Mouse (Mus musculus): ENCODE measurements around the gene Krt26.

The Krt26 gene

GRCm38 (mm10) chr11:99337866-99338265, at the start of gene Krt26:
Gene Krt26, minus strand, starts transcription at chr11:99337966.
- DNase-seq (ENCODE audit: low read depth, low spot score), result no peak

GRCm38 (mm10) chr11:99385813-99386721, 48.3 kb upstream of the Krt26 start:
- DNase-seq (ENCODE audit: low read depth, low spot score), result no peak

- peak; percentile 69 for DNase-seq (ENCODE audit: low read depth, low spot score)
Measured at GRCm38 (mm10) chr11:99379568-99379967, 41.8 kb upstream of the Krt26 start.

DNA sequence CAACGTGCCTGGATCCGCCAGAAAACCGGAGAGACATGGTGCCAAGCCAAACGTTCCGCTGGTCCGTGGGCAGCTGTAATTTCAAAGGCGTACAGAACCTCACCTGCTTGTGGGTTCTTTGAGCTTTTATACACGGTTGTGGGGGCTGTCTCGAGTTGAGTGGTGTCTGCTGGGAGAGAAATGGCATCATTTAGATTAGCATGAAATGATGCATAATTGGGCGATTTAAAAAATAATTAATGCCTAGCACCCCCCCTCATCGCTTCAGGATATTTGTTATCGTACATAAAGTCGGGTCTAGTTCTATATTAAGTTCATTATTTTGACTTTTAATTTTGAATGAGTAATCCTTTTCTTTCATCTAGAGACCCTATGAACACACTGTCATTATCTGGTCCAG, 37.0 kb upstream of the Krt26 start, which contains the start of gene Krt28:
TSS of gene Krt28 (minus strand) at position 101 of the 400 bp plus-strand sequence.
- no peak for DNase-seq (ENCODE audit: low read depth, low spot score)

- peak; percentile 42 for DNase-seq (ENCODE audit: low read depth, low spot score)
Measured at GRCm38 (mm10) chr11:99369853-99370451, 32.2 kb upstream of the Krt26 start.

DNA sequence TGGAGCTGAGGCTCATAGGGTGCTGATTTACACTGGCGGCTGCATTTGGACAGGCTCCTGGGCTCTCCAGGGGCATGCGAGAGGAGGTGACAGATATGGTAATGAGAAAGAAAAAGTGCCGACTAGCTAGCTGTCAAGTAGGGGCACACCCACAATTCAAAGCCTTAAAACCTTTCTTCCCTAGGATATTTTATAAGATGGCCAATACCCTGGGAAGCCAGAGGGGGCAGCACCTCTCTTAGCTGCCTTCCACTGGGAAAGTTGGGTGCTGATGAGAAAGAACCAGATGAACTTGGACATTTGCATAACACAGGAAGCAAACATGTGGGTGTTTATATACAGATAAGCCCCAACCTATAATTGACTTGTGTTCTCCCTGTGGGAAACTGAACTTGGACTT, 31.5 kb upstream of the Krt26 start:
- no peak for DNase-seq (ENCODE audit: low read depth, low spot score)

GRCm38 (mm10) chr11:99366791-99367190, 29.0 kb upstream of the Krt26 start:
- DNase-seq (ENCODE audit: low read depth, low spot score), result peak; percentile 41

- DNase-seq (ENCODE audit: low read depth, low spot score), result peak; percentile 46
Measured at GRCm38 (mm10) chr11:99364412-99364811, 26.6 kb upstream of the Krt26 start.

- DNase-seq (ENCODE audit: low read depth, low spot score), result no peak
Measured at GRCm38 (mm10) chr11:99361423-99361822, 23.7 kb upstream of the Krt26 start.

- no peak for DNase-seq (ENCODE audit: low read depth, low spot score)
Measured at GRCm38 (mm10) chr11:99351004-99351403, 13.2 kb upstream of the Krt26 start, which contains the start of gene Krt27. Gene Krt27, minus strand, starts transcription at chr11:99351104.

DNA sequence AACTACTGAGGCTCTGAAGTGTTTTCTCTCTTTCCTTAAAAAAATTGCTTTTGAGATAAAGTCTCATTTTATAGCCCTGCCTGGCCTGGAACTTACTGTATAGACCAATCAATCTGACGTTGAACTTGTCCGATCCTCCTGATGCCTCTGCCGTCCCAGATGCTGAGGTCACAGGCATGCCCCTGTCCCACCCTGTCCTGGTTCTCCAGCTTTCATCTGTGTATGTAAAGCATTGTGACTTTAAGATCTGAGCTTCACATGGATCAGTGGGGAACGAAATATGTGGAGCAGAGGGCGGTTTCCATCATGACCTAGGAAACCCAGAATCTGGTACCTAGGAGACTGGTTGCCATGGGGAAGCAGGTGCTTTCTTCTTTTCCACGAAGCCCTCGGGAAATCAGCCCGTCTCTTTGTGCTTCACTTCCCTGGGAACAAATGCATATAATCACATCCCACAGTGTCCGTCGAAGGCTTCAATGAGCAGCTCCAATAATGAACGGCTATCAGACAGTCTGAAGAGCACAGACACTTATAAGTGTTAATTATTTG, 1.6 kb upstream of the Krt26 start:
- no peak for DNase-seq (ENCODE audit: low read depth, low spot score)

DNA sequence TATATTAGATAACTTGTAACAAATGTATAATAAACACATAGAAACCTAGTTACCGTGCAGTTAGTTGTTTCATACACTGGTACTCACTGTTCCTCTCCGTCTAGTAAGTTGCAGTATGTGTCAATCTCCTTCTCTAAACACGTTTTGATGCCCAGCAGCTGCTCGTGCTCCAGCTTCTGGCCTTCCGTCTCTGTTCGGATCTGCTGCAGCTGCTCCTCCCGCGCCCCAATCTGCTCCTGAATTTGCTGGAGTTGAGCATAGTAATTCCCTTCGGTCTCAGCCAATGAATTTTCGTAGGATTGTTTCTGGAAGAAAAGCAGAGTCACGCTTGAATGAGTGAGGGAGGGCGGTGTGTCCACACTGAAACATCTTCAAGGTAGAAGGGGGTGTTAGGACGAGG, 4.3 kb downstream of the Krt26 start:
- DNase-seq (ENCODE audit: low read depth, low spot score), result no peak

DNA sequence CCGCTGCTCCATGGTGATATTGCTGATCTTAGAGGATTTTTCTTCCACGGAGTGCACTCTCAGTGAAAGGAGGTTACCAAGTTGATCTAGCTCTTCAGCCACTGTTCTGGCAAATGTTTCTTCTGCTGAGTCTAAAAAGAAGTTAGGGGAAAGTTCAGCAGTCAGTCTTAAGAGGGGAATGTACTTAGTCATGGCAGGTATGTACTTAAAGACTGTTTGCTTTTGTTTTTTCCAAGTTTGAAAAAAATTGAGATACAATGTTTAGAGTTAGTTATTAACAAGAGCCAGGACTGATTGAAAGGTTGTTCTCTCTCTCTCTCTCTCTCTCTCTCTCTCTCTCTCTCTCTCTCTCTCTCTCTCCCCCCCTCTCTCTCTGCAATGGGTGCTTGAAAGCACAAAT, 8.1 kb downstream of the Krt26 start:
- no peak for DNase-seq (ENCODE audit: low read depth, low spot score)

- DNase-seq (ENCODE audit: low read depth, low spot score), result no peak
Measured at GRCm38 (mm10) chr11:99322851-99323250, 14.9 kb downstream of the Krt26 start, which contains the start of gene Krt25. Gene Krt25, minus strand, starts transcription at chr11:99322951.

DNA sequence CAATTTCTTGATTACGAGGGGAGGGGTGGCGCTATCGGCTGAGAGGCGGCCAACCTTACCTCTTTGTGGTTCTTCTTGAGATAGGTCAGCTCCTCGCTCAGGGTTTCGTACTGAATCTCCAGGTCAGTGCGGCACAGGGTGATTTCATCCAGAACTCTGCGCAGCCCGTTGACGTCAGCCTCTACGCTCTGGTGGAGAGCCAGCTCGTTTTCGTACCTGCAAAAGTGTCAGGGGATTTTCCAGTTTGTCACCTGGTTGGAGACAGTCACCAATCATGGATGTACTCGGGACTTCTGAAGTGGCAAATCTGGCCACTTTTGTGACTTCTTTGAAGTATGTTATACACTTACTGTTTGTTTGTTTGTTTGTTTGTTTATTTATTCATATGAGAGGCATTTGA, 16.7 kb downstream of the Krt26 start:
- DNase-seq (ENCODE audit: low read depth, low spot score), result no peak

- no peak for DNase-seq (ENCODE audit: low read depth, low spot score)
Measured at GRCm38 (mm10) chr11:99319127-99319526, 18.6 kb downstream of the Krt26 start.

DNA sequence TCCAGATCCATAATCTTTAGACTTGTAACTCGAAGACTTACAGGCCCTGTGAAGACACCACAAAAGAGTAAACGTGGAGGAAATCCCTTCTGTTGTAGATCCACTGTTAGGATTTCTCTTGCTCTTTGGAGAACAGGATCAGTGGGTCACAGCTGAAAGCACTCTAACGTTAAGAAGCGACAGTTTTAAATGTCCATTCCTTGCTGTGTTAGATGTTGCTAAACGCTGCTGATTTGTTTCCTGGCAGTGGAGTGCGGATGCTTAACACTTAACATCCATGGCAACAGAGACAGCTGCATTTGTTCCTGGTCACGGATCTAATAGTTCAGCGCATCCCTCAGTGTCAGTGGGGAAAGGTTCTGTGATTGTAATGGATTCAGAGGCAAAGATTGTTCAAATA, 21.2 kb downstream of the Krt26 start:
- no peak for DNase-seq (ENCODE audit: low read depth, low spot score)

GRCm38 (mm10) chr11:99314594-99314993, 23.2 kb downstream of the Krt26 start:
- DNase-seq (ENCODE audit: low read depth, low spot score), result no peak

DNA sequence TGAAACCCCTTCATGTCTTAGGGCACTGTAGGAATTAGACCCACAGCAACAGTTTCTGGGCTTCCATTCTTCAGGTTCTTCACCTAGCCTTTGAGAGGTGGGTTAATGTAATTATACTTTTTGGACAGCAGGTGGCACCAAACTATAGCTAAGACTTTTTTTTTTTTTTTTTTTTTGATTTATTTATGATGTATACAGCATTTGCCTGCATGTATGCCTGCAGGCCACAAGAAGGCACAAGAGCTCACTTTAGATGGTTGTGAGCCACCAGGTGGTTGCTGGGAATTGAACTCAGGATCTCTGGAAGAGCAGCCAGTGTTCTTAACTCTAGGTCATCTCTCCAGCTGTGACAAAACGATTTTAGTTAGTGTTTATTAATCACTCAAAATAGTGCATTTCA, 26.9 kb downstream of the Krt26 start:
- DNase-seq (ENCODE audit: low read depth, low spot score), result peak; percentile 60

GRCm38 (mm10) chr11:99307579-99307978, 30.2 kb downstream of the Krt26 start:
- DNase-seq (ENCODE audit: low read depth, low spot score), result peak; percentile 73

DNA sequence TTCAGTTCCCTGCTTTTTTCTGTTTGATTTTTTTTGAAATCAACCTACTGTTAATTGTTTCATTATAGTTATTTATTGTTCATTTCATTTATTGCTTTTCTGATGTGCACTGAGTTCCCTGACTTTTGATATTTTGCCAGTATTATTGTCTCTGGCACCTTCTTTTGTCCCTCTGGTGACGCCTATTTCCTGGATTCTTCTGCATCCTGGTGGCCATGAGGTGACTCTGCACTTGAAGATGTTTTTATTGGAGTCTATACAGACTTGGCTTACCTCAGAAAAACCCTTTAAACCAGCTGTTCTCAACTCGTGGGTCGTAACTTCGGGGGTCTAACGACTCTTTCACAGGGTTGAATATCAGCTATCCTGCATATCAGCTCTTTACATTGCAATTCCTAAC, 42.7 kb downstream of the Krt26 start:
- DNase-seq (ENCODE audit: low read depth, low spot score), result peak; percentile 13

GRCm38 (mm10) chr11:99292846-99293245, 44.9 kb downstream of the Krt26 start:
- DNase-seq (ENCODE audit: low read depth, low spot score), result peak; percentile 62
